Mouse (Mus musculus) R1 (cell line): ENCODE measurements around the gene Dennd4c.

Source experiments
- DNase-seq: peaks from one replicate; pipeline ENCODE4 v3.0.0-alpha.2; 2018; ENCODE audit warnings: low read depth, low spot score

Dennd4c gene

GRCm38 (mm10) chr4:86777587-86777986, 29.2 kb downstream of the Dennd4c start:
- no peak for DNase-seq

DNA sequence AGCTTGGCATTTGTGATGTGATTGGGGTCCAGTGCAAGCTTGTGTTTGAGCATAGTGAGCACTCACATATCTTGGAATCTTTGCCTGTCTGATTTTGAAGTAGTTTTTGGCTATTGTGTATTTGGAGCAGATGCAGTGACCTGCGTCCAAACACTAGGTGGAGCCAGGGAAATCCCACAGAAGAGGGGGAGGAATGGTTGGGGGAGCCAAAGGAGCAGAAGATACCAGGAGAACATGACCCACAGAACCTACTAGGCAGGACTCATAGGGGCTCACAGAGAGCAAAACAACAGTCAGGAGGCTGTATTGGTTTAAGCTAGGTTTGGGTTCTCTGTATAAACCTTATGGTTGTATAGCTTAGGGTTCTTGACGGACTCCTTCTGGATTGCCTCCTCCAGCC, 62.2 kb downstream of the Dennd4c start:
- DNase-seq, result peak; percentile 62

GRCm38 (mm10) chr4:86814850-86815249, 66.5 kb downstream of the Dennd4c start:
- DNase-seq, result no peak

DNA sequence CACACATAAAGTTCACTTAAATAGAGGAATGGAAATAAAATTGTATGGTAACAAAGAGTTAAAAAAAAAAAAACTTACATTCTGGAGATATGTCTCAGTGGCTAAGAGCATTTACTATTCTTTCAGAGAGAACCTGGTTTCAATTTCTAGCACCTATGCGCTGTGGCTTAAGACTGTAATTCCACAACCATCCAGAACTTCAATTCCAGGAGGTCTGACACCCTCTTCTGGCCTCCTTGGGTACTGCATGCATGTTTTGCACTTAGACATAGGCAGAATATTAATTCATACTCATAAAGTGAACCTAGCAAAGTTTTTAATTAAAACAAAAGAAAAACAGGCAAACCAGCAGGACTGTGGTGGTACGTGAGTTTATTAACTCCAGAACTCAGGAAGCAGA, 74.8 kb downstream of the Dennd4c start:
- DNase-seq, result peak; percentile 76

GRCm38 (mm10) chr4:86825143-86825542, 76.8 kb downstream of the Dennd4c start:
- DNase-seq, result no peak

- DNase-seq, result no peak
These were observed 83.5 kb downstream of the Dennd4c start for GRCm38 (mm10) chr4:86831896-86832295.

- DNase-seq, result peak; percentile 67
These were observed 92.8 kb downstream of the Dennd4c start for GRCm38 (mm10) chr4:86841141-86841540.

- no peak for DNase-seq
These were observed 97.0 kb downstream of the Dennd4c start for GRCm38 (mm10) chr4:86845384-86845783.

GRCm38 (mm10) chr4:86847246-86847645, 98.9 kb downstream of the Dennd4c start:
- DNase-seq, result no peak

- DNase-seq, result no peak
These were observed 103.0 kb downstream of the Dennd4c start for GRCm38 (mm10) chr4:86851331-86851730.

DNA sequence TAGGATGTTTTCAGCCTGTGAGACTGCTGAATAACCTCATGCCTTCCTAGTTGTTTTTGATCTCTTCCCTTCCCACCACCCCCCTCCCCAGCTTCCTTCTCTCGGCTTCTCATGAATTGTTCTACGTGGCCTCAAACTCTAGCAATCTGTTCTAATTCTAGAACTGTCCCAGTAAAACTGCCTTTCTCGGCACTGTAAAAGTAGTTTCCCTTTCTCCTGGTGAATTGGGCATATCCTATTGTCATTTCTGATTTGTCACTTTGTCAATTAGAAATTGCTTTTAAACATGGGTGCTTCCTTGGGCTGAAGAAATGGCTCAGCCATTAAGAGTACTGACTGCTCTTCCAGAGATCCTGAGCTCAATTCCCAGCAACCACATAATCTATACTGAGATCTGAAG, 103.7 kb downstream of the Dennd4c start:
- DNase-seq, result peak; percentile 14

DNA sequence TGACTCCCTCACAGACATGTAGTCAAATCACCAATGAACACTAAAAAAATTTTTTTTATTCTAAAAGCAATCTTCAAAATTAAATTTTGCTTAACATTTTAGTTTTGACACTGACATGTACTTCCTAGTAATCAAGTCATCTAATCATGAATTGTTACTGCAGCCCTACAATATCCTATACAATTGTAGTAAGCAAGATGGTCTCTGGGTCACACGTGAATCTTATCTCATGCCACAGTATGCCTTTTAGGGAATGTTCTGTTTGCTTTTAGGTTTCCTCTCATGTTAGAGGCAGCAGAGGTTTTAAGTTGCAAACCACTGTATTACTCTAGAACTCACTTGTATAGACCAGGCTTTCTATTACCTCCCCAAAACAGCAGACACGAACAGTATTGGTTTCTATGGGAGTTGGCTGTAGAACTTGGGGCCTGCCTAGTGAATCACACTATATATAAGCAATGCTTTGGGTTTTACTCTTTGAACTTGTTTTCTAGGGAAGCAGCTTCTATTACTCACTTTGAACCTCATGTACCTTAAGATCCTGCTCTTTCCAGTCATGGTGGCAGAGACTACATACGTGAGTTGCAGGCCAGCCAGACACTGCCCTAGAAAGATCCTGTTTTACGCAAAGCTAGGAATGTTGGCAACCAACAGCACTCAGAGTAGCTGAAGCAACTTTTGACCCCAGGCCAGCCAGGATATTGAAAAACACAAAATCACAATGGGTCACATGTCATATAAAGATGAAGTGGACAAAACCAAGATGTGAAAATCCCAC, 104.6 kb downstream of the Dennd4c start:
- DNase-seq, result peak; percentile 31

DNA sequence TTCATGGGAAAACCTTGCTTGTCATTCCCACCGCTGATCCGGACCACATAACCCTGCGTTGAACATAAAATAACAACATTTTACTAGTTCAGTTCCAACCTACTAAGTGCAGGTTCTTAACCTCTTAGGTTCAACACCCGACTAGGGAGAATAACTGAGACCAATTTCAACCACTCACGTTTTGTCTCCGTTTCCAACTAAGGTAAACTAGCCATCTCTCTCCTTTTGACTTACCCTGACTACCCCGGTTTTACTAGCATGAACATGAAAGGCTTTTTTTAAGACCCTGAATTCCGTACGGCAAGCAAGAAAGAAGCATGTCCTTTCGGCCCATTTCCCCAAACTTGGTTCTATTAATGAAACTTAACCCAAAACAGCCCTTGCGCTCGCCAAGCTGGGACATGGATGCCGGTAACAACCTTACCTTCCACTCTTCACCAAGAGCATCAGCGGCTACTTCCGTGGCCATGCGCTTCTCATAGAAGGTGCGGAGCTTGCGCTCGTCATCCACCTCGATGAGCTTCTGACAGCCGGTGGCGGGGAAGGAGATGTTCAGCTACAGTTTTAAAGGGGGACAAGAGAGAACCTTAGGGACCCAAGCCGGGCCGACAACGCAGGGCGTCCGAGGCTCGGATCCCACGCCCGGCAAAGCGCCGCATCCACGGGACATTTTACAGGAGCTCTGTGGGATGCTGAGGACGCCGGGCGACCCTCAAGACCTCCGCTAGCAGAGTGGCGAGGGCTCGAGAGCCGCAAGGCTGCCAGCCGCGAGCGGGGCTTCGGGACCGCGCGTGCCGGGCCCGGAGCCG, 108.2 kb downstream of the Dennd4c start:
- DNase-seq, result peak; percentile 25

DNA sequence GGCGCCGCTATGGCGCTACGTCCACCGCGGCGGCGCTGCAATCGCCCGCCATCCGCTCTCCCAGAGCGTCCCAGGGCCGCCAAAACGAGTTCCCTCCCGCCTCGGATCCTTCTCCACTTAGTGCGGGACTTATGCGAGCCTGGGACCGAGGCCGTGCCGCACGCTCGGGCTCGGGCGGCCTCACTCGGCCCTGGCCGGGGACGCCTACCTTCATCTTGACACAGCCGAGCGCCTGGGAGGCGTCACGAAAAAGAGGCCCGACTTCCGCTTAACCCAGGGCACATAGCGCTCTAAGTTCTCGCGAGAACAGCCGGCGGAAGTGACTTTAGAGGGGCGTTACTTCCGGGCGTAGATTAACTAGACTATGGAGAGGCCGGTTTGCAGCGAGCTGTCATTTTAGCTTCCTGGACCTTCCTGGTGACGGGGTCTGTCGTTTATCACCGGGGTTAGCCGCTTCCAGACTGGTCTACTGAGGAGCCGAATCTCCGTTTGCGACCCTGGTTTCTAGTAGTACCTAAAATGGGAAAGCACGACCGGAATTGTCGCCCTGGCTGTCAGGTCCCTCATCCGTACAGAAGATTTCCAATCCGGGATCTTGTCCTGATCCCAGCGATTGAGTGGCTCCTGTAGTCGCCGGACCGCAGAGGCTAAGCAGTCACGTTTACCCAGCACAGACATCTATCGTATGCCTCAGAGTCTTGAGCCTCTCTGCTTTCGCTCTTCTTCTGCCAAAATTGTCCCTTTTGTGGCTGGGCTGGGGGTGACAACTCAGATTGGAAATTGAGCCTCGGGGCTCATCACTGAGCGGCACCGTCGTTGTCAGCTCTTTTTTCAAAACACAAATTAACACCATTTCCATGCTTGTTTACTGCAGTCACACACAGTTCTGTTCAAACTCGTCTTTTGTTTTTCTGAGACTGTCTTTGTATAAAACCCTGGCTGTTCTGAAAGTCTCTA, 109.0 kb downstream of the Dennd4c start, which contains the start of gene Rps6:
Rps6 (minus strand) TSS at position 300 of the 957 bp plus-strand sequence.
- peak; percentile 95 for DNase-seq

- no peak for DNase-seq
These were observed 109.7 kb downstream of the Dennd4c start for GRCm38 (mm10) chr4:86858070-86858440.

DNA sequence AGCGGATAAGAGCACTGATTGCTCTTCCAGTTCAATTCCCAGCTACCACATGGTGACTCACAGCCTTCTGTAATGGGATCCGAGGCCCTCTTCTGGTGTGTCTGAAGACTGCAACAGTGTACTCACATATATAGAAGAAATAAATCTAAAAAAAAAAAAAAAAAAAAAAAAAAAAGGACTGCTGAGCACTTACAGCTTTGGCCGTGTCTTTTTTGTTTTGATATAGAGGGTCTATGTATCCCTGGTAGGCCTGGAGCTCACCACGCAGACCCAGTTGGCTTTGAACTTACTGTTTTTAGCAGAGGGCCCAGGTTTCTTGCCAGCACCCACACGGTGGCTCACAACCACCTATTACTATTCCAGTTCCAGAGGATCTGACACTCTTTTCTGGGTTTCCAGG, 115.7 kb downstream of the Dennd4c start:
- DNase-seq, result no peak

- DNase-seq, result peak; percentile 63
These were observed 123.6 kb downstream of the Dennd4c start for GRCm38 (mm10) chr4:86871988-86872387.

DNA sequence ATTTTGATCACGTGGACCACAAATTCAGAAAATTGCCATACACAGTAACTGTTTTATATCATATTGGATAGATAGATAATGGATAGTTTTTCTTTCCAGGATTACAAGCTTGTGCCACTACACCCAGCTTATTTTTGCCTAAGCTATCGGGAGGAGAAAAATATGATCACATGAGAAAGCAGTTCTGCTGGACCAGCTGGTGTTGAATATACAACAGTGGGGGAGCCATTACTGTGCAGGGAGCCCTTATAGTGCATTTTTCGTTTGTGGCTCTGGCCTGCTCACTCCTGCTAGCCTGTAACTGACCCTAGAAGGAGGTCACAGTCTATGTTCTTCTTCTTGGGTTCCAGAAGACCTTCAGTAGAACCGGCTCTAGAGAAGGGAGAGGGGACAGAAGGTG, 124.7 kb downstream of the Dennd4c start:
- no peak for DNase-seq

DNA sequence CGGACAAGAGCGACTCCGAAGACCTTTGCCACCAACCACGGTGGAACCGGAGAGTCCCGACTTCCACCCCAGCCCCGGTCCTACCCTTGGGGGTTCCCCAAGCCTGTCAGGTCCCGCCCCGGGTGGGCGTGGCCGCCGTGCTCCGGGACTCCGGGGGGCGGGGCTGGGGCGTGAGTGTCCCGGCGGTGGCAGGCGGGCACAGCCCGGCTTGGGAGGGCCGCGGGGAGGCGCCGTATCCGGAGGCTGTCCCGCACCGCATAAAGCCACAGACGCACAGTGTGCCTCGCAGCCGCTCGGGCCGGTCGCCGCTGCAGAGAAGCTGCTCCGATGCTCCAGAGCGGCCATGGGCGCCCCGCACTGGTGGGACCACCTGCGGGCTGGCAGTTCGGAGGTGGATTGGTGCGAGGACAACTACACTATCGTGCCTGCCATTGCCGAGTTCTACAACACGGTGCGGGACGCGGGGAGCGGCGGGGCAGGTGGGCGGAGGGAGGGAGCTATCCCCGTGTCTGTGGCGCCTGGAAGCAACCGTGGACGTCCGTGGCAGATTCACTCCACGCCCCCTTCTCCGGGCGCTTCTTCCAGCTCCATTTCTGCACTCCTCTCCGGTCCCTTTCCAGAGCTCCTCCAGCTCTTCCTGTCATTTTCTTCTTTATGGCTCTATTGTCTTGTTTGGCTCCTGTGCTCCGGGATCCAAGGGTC, 125.9 kb downstream of the Dennd4c start, which contains the start of gene Acer2:
Acer2 (plus strand) TSS at position 251 of the 702 bp plus-strand sequence.
- peak; percentile 87 for DNase-seq

DNA sequence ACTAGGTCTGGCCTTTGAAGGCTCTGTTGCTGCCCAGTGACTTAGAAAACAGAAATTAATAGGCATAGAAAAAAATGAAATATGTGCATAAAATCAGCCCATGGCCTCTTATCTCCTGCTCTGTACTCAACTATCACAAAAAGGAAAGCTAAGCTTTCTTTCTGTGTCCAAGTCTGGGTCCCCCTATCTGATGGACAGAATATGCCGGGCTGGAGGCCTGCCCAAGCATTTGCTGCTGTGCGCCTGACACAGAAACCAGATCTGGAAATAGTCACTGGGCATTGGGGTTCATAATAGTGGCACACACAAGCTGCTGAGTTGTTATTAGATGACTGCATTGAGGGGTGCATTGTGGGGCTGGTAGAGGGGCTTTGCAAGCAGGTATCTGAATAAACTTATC, 131.1 kb downstream of the Dennd4c start:
- DNase-seq, result no peak

DNA sequence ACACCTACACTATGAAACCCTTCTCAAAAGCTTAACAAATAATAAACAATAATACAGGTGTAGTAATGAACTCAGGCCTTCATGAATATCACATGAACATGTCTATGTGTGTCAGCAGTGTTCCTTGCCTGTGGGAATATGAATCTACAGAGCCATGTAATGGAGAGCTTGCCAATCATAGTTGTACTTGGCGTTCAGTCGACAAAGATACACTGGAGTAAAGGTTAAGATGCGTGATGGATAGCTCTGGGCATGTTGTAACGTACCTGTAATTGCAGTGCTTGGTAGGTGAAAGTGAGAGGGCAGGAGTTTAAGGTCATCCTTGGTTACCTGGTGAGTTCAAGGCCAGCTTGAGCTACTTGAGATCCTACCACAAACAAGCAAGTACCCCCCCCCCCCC, 132.8 kb downstream of the Dennd4c start:
- DNase-seq, result no peak
